Mouse (Mus musculus): ENCODE measurements around the gene Usp17la. TPM values are rescaled to one million over a fixed set of nuclear protein-coding genes. Genes with fewer than 3 reads are reported as not detected.
"Not testable (repeated sequence)": the region's sequence is repeated elsewhere in the genome, so short reads cannot be mapped to it uniquely, and the experiment has no call there.

Gene Usp17la
- total RNA-seq (2021), result not detected

DNA sequence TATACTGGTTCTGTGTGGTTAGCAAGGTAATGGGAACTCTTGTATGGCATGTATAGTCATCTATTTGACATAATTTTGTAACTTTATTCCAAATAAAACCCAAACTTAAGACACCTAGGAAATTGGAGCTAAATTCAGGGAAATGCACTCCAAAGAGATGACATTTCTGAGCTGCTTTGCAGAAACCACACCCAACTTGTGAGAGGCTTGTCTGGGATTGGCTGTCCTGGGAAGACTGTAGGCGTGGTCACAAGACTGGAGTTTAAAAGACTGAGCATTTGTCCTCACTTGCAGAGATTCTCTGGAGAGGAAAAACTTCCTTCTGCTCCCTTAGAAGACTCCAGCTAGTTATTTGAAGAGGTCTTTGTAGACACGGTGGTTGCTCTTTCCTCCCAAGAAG is at the start of gene Usp17la:
Gene Usp17la (plus strand): TSS at position 301 of the 400 bp plus-strand sequence.
- DNase-seq (ENCODE audit: extremely low spot score in 1 of 2, low spot score in 2 of 2); intact Hi-C loops (cut with DNase I): not testable (repeated sequence)

DNA sequence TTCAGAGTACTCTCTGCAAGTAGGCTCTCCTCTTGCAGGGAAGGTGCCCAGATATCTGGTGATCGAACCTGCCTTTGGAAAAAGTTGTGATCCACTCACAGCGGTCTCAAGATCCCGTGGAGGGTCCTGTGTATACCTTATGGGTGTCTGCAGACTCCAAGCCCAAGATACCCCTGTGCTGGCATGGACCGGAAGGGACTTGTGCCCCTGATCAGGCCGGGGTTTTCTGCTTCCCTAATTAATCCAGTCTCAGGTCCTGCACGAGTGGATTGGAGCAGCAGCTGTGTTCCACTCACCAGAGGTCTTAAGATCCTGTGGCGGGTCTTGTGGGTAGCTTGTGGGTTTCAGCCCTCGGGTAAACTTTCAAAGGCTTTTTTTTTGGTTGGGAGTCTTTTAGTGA is 46.5 kb upstream of the Usp17la start:
- DNase-seq (ENCODE audit: extremely low spot score in 1 of 2, low spot score in 2 of 2); intact Hi-C loops (cut with DNase I): not testable (repeated sequence)

DNA sequence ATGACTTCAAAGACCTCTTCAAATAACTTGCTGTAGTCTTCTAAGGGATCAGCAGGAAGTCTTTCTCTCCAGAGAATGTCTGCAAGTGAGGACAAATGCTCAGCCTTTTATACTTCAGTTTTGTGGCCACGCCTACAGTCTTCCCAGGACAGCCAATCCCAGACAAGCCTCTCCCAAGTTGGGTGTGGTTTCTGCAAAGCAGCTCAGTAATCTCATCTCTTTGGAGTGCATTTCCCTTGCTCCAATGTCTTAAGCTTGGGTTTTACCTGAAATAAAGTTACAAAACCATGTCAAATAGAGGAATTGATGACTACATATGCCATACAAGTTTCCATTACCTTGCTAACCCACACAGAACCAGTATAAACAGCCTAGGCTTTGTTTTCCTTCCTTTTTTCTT is 14.3 kb upstream of the Usp17la start, which contains the start of gene Usp17lb:
Gene Usp17lb (minus strand): TSS at position 101 of the 400 bp plus-strand sequence.
- no peak for DNase-seq (ENCODE audit: extremely low spot score in 1 of 2, low spot score in 2 of 2)
- intact Hi-C loops (cut with DNase I), result no loop called here

DNA sequence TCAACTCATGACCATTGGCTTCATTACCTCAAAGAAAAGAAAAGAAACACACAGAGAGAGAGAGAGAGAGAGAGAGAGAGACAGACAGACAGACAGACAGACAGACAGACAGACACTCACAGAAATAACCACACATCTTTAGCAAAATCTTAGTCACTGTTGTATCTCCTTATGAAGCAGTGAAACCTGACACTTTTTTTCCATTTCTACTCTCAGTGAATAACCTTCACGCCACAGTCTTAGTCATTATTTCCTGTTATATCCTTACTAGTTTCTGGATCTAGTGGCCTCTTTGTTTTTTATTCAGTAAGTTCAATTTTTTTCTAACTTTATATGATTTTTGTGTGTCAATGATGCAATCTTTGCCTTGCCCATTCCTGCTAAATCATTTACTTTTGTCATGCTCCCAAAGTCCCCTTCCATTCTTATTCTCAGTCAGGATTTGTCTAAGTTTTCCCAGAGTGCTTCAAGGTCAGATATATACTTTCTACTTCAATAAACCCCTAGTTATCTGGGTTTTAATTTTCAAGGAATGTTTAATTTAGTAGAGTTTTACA is 13.0 kb upstream of the Usp17la start:
- no peak for DNase-seq (ENCODE audit: extremely low spot score in 1 of 2, low spot score in 2 of 2)
- intact Hi-C loops (cut with DNase I), result no loop called here

DNA sequence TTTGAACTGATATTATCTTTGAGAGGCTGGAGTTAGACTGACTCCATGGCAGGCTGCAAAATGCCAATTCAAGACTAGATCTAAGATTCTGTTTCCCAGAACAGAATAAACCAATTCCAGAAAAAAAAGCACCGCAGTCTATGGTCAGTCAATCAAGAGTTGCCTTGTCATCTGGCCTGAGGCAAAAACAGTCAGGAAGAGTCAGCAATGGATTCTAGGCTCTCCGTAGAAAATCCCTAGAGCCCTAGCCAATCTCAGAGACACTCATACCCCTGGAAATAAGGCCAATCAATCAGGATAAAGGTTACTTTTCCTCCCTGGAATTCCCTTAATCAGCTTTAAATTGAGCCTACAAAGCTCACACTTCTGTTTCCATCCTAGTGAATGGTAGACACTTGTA is 5.3 kb upstream of the Usp17la start:
- DNase-seq (ENCODE audit: extremely low spot score in 1 of 2, low spot score in 2 of 2); intact Hi-C loops (cut with DNase I): not testable (repeated sequence)

DNA sequence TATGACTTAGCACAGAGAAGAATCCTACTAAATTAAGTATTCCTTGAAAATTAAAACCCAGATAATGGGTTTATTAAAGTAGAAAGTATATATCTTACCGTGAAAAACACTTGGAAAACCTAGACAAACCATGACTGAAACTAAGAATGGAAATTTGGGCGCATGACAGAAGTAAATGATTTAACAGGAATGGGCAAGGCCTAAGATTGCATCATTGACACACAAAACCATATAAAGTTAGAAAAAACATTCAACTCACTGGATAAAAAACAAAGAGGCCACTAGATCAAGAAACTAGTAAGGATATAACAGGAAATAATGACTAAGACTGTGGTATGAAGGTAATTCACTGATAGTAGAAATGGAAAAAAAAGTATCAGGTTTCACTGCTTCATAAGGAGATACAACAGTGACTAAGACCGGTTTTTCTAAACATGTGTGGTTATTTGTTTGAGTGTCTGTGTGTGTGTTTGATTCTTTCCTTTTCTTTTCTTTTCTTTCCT is 1.5 kb upstream of the Usp17la start:
- no peak for DNase-seq (ENCODE audit: extremely low spot score in 1 of 2, low spot score in 2 of 2)
- intact Hi-C loops (cut with DNase I), result no loop called here

DNA sequence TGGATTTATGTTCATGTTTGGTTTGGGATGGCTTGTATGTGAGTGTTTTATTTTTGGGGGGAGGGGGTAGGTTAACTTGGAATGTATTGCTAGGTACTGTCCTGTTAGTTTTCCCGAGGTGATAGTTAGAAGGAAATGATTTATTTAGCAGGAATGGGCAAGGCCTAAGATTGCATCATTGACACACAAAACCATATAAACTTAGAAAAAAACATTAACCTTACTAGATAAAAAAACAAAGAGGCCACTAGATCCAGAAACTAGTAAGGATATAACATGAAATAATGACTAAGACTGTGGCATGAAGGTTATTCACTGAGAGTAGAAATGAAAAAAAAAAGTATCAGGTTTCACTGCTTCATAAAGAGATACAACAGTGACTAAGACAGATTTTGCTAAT is 874 bp downstream of the Usp17la start:
- DNase-seq (ENCODE audit: extremely low spot score in 1 of 2, low spot score in 2 of 2), result no peak

DNA sequence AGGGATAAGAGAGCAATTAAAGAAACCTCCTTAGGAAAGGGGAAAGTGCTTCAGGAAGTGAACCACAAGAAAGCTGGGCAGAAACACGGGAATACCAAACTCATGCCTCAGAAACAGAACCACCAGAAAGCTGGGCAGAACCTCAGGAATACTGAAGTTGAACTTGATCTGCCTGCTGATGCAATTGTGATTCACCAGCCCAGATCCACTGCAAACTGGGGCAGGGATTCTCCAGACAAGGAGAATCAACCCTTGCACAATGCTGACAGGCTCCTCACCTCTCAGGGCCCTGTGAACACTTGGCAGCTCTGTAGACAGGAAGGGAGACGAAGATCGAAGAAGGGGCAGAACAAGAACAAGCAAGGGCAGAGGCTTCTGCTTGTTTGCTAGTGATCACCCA is 4.6 kb downstream of the Usp17la start:
- no peak for DNase-seq (ENCODE audit: extremely low spot score in 1 of 2, low spot score in 2 of 2)
- intact Hi-C loops (cut with DNase I), result no loop called here

More for the DNA sequence above, 874 bp downstream of the Usp17la start:
- intact Hi-C loops (cut with DNase I), result no loop called here

DNA sequence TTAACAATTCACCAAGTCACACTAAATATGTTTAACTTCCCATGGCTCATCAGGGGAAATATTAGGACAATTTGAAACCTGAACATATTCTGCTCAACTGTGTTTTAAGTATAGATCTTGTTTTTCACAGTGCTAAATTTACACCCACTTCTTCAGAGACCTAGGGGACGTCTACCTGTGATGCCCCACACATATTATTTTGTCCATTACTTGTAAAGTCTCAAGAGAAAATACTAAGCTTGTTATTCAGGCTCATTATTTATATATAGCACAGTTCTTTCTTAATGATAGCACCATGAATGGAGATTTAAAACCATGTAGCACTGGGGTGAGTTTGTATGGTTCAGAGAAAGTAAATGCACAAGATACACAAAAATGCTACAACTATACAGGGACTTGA is 20.9 kb downstream of the Usp17la start, which contains the start of gene Olfr665:
Gene Olfr665 (plus strand): TSS at position 301 of the 400 bp plus-strand sequence.
- intact Hi-C loops (cut with DNase I), result no loop called here

DNA sequence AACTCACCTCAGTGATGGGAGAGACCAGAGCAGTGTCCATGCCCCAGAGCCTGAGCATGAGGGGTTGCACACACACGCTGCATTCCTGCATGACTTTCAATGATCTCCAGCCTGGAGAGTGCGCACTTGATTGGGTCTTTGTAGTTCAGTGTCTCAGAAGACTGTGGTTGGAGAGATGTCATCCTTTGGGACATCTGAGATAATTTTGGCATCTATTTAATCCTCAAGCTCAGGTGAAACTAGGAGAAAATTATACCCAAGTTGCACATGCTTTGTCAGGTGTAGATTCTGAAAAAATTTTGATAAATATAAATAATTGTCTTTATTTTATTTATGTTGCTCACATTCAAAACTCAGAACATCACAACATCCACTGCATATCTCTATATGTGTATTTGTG is 39.0 kb downstream of the Usp17la start, which contains the start of gene Olfr666:
Gene Olfr666 (minus strand): TSS at position 101 of the 400 bp plus-strand sequence.
- intact Hi-C loops (cut with DNase I), result no loop called here
- no peak for DNase-seq (ENCODE audit: extremely low spot score in 1 of 2, low spot score in 2 of 2)

More for the DNA sequence above, 20.9 kb downstream of the Usp17la start, which contains the start of gene Olfr665:
- DNase-seq (ENCODE audit: extremely low spot score in 1 of 2, low spot score in 2 of 2), result no peak

Other genes with a start within 250 kb of the Usp17la start
- gene Olfr656, start 243.1 kb upstream of the Usp17la start, total RNA-seq (2021), result not detected
- gene Olfr657, start 232.2 kb upstream of the Usp17la start, total RNA-seq (2021), result not detected
- gene Olfr658, start 209.7 kb upstream of the Usp17la start, total RNA-seq (2021), result not detected
- not detected for gene Olfr659, start 190.3 kb upstream of the Usp17la start, total RNA-seq (2021)
- gene Olfr661, start 170.5 kb upstream of the Usp17la start, total RNA-seq (2021), result not detected
- gene Usp17le, start 79.5 kb upstream of the Usp17la start, total RNA-seq (2021), result not detected
- not detected for gene Usp17lb, start 14.4 kb upstream of the Usp17la start, total RNA-seq (2021)
- not detected for gene Olfr665, start 21.0 kb downstream of the Usp17la start, total RNA-seq (2021)
- gene Olfr666, start 38.9 kb downstream of the Usp17la start, total RNA-seq (2021), result not detected
- not detected for gene Olfr667, start 64.5 kb downstream of the Usp17la start, total RNA-seq (2021)
- gene Olfr668, start 71.0 kb downstream of the Usp17la start, total RNA-seq (2021), result not detected
- not detected for gene Olfr669, start 77.2 kb downstream of the Usp17la start, total RNA-seq (2021)
- gene Olfr670, start 105.6 kb downstream of the Usp17la start, total RNA-seq (2021), result not detected
- not detected for gene Olfr671, start 122.1 kb downstream of the Usp17la start, total RNA-seq (2021)
- not detected for gene Olfr672, start 145.0 kb downstream of the Usp17la start, total RNA-seq (2021)
- not detected for gene Olfr675, start 171.5 kb downstream of the Usp17la start, total RNA-seq (2021)
- gene Olfr676, start 175.7 kb downstream of the Usp17la start, total RNA-seq (2021), result not detected
- gene Olfr677, start 194.4 kb downstream of the Usp17la start, total RNA-seq (2021), result not detected
- gene Olfr678, start 207.5 kb downstream of the Usp17la start, total RNA-seq (2021), result not detected
- not detected for gene Olfr679, start 224.2 kb downstream of the Usp17la start, total RNA-seq (2021)
- not detected for gene Olfr680-ps1, start 235.8 kb downstream of the Usp17la start, total RNA-seq (2021)